Mouse (Mus musculus): ENCODE measurements around the gene Tmem11. TPM values are rescaled to one million over a fixed set of nuclear protein-coding genes. Genes with fewer than 3 reads are reported as not detected.
"Not testable (repeated sequence)": the region's sequence is repeated elsewhere in the genome, so short reads cannot be mapped to it uniquely, and the experiment has no call there.

Tmem11 gene
- polyA plus RNA-seq, 1 experiment from 2014 or later = 58.7 TPM

DNA sequence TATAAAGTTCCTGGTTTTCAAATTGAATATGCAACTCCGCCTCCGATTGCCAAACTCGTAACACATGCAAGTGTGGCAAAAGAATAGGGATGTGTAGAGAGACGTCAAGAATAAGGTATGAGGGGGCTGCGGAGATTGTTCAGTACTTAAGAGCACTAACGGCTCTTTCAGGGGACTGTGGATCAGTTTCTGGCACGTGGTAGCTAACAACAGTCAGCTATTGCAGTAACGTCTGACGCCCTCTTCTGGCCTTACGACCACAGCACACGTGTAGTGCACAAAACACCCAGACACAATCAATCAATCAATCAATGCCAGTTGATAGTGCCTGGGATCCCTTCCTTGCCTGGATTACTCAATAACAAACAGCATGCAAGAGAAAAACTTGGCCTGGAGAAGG lies 351 bp upstream of the Tmem11 start:
- H3K9me3 ChIP-seq (replicated peaks) = no peaks in the 10 kb centered on the region
- peak overlapping the region; percentile 89 for H3K4me3 ChIP-seq
- H3K9ac ChIP-seq = peak overlapping the region; percentile 70
- ATAC-seq = no peak
- no peaks in the 10 kb centered on the region for H3K27me3 ChIP-seq
- H3K27ac ChIP-seq = peak overlapping the region; percentile 86
- peaks cover 46% of the 10 kb centered on the region for H3K4me1 ChIP-seq
- WGBS = 2% methylated on average over 11 of the region's 11 CpGs
- no peaks in the 10 kb centered on the region; the same call in 1 of the 2 replicates for H3K36me3 ChIP-seq (ENCODE audit: poor library complexity, severe bottlenecking)
- peak overlapping the region; percentile 68 for H3K4me2 ChIP-seq

DNA sequence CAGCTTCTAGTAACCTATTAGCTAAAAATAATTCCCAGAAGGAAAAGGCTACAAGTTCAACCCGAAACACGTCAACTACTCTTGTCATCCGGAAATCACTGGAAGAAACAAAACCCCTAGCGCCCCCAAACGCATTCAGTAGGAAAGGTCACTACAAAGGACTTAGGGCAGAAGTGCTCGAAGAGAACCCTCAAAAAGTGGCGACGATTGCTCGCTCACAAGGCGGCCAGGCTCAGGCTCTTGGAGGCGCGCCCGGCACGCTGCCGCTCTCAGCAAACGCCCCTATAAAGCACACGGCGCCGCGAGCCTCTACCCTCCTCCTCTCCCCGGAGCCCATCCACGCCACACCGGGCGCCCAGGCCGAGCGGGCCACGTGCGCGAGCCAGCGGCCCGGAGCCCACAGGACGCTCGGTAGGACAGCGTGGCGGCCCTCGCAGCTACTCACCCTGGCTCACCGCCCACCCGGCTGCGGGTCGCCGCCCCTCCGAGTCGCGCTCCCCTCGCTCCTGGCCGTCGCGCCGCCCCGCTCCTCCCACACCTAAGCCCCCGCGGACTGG lies 938 bp downstream of the Tmem11 start:
- Histone ChIP-seq H3K4me1 (peaks cover 51% of the 10 kb centered on the region), H3K9ac (peak overlapping the region; percentile 86), H3K27ac (peak overlapping the region; percentile 80), H3K4me3 (peak overlapping the region; percentile 89), H3K4me2 (peak overlapping the region; percentile 68), H3K9me3 (replicated peaks) (no peaks in the 10 kb centered on the region), H3K36me3 (ENCODE audit: poor library complexity, severe bottlenecking) (no peaks in the 10 kb centered on the region; the same call in 1 of the 2 replicates), H3K27me3 (no peaks in the 10 kb centered on the region)
- under 1% methylated on average over 45 of the region's 52 CpGs for WGBS
- peak; percentile 76 for ATAC-seq

DNA sequence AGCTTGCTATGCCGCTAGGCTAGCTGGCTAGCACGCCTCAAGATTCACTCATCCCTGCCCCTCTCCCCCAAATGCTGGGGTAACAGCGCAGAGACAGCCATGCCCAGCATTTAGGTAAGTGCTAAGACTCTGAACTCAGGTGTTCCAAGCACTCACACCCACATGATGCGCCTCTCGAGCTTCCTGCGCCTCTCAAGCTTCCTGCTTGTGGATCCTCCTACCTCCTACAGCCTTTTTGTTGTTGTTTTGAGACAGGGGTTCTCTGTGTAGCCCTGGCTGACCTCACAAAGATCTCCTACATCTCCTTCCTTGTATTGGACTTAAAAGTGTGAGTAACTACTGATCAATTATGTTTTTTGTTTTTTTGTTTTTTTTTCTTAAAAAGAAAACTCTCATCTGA lies 6.0 kb downstream of the Tmem11 start:
- Histone ChIP-seq H3K27me3 (no peaks in the 10 kb centered on the region), H3K9me3 (replicated peaks) (no peaks in the 10 kb centered on the region), H3K4me1 (peaks cover 38% of the 10 kb centered on the region), H3K4me2 (no peak overlapping the region), H3K36me3 (ENCODE audit: poor library complexity, severe bottlenecking) (peaks cover 12% of the 10 kb centered on the region; the same call in 1 of the 2 replicates), H3K27ac (no peak overlapping the region), H3K9ac (no peak overlapping the region), H3K4me3 (no peak overlapping the region)
- 88% methylated on average over 6 of the region's 6 CpGs for WGBS
- no peak for ATAC-seq

DNA sequence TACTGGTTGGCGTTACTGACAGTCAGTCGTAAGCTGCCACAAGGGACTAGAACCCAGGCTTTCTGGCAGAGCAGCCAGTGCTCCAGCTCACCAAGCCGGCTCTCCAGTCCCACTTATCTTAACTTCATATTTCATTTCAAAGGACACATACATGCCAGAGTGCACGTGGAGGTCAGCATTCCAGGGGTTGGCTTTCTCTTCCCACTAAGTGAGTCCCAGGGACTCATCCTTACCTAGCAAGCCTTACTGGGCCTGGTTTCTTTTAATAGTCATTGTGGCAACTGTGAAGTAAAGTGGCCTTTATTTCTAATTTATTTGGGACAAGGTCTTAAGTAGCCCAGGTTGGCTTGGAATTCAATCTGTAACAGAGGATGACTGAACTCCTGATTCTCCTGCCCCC lies 7.7 kb downstream of the Tmem11 start:
- no peaks in the 10 kb centered on the region for H3K27me3 ChIP-seq
- no peak overlapping the region for H3K9ac ChIP-seq
- H3K4me2 ChIP-seq = no peak overlapping the region
- 89% methylated on average over 4 of the region's 4 CpGs for WGBS
- H3K4me1 ChIP-seq = peaks cover 23% of the 10 kb centered on the region
- ATAC-seq = no peak
- H3K4me3 ChIP-seq = no peak overlapping the region
- H3K27ac ChIP-seq = no peak overlapping the region
- no peaks in the 10 kb centered on the region for H3K9me3 ChIP-seq (replicated peaks)
- H3K36me3 ChIP-seq (ENCODE audit: poor library complexity, severe bottlenecking) = peaks cover 16% of the 10 kb centered on the region; the same call in 1 of the 2 replicates

DNA sequence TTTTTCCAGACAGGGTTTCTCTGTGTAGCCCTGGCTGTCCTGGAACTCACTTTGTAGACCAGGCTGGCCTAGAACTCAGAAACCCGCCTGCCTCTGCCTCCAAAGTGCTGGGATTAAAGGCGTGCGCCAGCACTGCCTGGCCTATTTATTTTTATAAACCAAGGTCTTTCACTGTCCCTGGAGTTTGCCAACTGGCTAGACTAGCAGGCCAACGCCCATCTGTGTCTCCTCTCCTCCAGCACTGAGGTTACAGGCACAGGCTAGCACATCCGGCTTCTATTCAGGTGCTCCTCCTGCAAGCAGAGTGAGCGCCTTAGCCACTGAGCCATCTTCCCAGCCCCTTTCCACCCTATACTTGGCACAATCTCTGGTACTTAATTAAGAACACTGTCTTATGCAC lies 9.6 kb downstream of the Tmem11 start:
- H3K4me3 ChIP-seq; H3K27ac ChIP-seq; H3K9me3 ChIP-seq (replicated peaks); ATAC-seq; H3K4me2 ChIP-seq; H3K27me3 ChIP-seq; H3K9ac ChIP-seq; H3K4me1 ChIP-seq: not testable (repeated sequence)
- 96% methylated on average over 6 of the region's 6 CpGs for WGBS
- H3K36me3 ChIP-seq (ENCODE audit: poor library complexity, severe bottlenecking) = peaks cover 25% of the 10 kb centered on the region

DNA sequence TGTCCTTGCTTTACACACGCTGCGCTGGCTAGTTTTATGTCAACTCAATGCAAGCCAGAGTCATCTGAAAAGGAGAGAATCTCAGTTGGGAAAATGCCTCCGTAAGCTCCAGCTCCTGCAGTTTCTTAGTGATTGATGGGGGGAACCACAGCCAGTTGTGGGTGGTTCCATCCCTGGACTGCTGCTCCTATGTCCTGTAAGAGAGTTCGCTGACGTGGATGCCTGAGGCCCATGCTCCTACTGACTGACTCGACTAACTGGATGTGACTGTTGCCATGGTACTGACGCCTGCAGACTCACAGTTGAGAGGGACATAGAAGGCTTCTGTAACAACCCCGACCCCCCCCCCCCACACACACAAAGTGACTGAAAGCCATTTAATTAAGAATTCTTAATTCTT lies 11.2 kb downstream of the Tmem11 start:
- Histone ChIP-seq H3K9me3 (replicated peaks) (no peaks in the 10 kb centered on the region), H3K27me3 (no peaks in the 10 kb centered on the region), H3K9ac (no peak overlapping the region), H3K4me1 (no peaks in the 10 kb centered on the region), H3K4me2 (no peak overlapping the region), H3K4me3 (no peak overlapping the region), H3K27ac (no peak overlapping the region), H3K36me3 (ENCODE audit: poor library complexity, severe bottlenecking) (peaks cover 39% of the 10 kb centered on the region)
- ATAC-seq = no peak
- whole genome bisulfite sequencing = 74% methylated on average over 8 of the region's 8 CpGs

DNA sequence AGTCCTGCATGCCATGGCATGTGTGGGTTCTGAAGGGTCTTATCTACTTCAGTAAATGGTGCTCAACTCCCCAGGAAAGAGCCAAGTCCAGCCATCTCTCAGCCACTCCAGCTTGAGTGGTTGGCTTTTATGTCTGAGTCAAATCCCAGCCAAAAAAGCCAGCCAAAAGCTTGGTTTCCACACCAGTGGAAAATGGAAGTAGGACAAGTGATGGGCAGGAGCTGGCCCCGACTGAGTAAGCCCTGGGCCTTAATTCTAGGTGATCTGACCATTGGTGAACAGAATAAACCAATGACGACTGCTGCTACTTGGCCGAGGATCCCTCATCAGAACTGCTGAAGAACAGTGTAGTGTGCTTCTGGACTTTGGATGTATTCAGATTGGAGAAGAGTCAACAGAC lies 11.6 kb downstream of the Tmem11 start:
- 89% methylated on average over 3 of the region's 3 CpGs for WGBS
- no peak overlapping the region for H3K4me3 ChIP-seq
- no peaks in the 10 kb centered on the region for H3K9me3 ChIP-seq (replicated peaks)
- H3K27ac ChIP-seq = no peak overlapping the region
- H3K27me3 ChIP-seq = no peaks in the 10 kb centered on the region
- no peak for ATAC-seq
- no peak overlapping the region for H3K4me2 ChIP-seq
- H3K36me3 ChIP-seq (ENCODE audit: poor library complexity, severe bottlenecking) = peaks cover 39% of the 10 kb centered on the region
- no peaks in the 10 kb centered on the region for H3K4me1 ChIP-seq
- H3K9ac ChIP-seq = no peak overlapping the region

DNA sequence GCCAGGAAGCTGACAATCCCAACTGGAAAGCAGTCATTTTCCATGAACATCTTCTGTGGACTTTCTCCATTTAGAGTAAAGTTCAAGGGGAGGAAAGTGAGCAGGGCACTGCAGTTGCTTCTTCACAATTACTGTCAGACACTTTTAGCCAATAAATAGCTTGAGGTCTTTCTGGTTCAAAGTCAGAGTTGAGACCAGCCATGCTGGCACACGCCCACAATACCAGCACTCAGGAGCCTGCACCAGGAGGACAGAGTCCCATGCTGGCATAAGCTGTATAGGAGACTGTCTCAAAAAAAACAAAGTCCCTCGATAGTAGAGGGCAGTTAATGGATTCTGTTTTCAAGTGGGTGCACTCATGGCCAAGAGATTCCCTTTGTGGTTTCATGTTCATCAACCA lies 13.1 kb downstream of the Tmem11 start:
- WGBS = 60% methylated on average over 2 of the region's 2 CpGs
- Histone ChIP-seq H3K9ac (no peak overlapping the region), H3K27me3 (no peaks in the 10 kb centered on the region), H3K27ac (no peak overlapping the region), H3K4me1 (no peaks in the 10 kb centered on the region), H3K4me3 (no peak overlapping the region), H3K36me3 (ENCODE audit: poor library complexity, severe bottlenecking) (peaks cover 52% of the 10 kb centered on the region), H3K9me3 (replicated peaks) (no peaks in the 10 kb centered on the region), H3K4me2 (no peak overlapping the region)
- no peak for ATAC-seq

DNA sequence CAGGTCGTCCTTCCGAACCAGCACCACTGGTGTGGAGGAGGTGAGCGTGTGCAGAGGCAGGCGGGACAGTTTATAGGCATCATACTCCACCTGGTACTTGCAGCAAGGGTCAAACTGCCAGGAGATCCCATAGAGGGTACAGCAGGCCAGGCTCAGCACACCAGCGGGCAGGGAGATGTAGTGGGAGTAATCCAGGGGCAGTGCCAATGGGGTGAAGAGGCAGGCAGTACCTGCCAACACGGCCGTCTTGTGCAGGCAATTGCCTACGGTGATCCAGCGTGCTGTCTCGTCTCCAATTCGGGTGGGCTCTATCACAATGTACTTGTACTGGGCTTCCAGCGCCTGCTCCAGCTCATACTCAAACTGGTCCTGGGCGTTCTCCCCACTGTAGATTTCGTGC lies 14.2 kb downstream of the Tmem11 start:
- 88% methylated on average over 14 of the region's 14 CpGs for WGBS
- H3K4me2 ChIP-seq = no peak overlapping the region
- H3K9me3 ChIP-seq (replicated peaks) = no peaks in the 10 kb centered on the region
- no peak for ATAC-seq
- no peak overlapping the region for H3K9ac ChIP-seq
- H3K27ac ChIP-seq = no peak overlapping the region
- H3K4me3 ChIP-seq = no peak overlapping the region
- no peaks in the 10 kb centered on the region for H3K27me3 ChIP-seq
- peaks cover 52% of the 10 kb centered on the region for H3K36me3 ChIP-seq (ENCODE audit: poor library complexity, severe bottlenecking)
- H3K4me1 ChIP-seq = no peaks in the 10 kb centered on the region

DNA sequence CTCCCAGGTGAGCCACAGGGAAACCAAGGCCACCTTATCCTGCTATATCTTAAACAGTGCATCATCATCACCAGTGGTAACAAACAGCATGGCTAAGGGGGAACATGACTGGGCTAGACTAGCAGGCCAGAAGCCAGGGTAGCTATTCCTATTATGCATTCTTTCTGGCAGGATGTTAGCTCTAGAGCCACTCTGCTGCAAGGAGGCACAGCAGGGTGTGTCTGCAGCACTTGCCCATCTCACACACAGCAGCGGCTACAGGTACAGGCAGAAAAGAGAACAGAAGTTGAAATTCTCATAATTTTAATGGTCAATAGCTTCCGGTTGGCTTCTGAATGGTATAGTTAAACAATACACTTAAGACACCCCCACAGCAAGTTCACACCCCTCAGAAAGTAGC lies 14.9 kb downstream of the Tmem11 start:
- no peak overlapping the region for H3K27ac ChIP-seq
- H3K36me3 ChIP-seq (ENCODE audit: poor library complexity, severe bottlenecking) = peaks cover 56% of the 10 kb centered on the region
- no peaks in the 10 kb centered on the region for H3K9me3 ChIP-seq (replicated peaks)
- no peak overlapping the region for H3K4me3 ChIP-seq
- ATAC-seq = no peak
- no peak overlapping the region; the same call in 1 of the 2 replicates for H3K9ac ChIP-seq
- 89% methylated on average over 2 of the region's 2 CpGs for WGBS
- H3K27me3 ChIP-seq = no peaks in the 10 kb centered on the region
- no peaks in the 10 kb centered on the region for H3K4me1 ChIP-seq
- no peak overlapping the region for H3K4me2 ChIP-seq

DNA sequence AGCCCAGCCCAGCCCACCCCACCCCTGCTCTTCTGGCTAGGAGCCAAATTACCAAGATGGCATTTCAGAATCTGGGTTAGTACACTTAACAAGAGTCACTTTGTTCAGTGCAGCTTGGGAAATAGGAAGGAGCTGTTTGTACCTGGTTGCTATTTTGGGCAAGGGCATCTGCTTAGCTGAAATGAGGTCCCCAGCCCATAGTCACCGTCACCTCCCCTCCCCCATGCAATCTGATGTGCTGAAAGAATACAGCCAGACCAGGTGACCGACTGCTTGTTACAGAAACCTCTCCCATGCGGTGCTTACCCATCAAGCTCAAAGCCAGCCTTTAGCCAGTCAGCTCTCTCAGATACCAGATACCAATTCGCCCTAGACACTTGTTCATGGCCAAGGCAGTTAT lies 15.9 kb downstream of the Tmem11 start:
- H3K4me2 ChIP-seq = no peak overlapping the region
- H3K27me3 ChIP-seq = no peaks in the 10 kb centered on the region
- H3K36me3 ChIP-seq (ENCODE audit: poor library complexity, severe bottlenecking) = peaks cover 65% of the 10 kb centered on the region
- 79% methylated on average over 4 of the region's 4 CpGs for WGBS
- H3K9ac ChIP-seq = no peak overlapping the region
- no peak overlapping the region for H3K27ac ChIP-seq
- no peak for ATAC-seq
- H3K9me3 ChIP-seq (replicated peaks) = no peaks in the 10 kb centered on the region
- H3K4me3 ChIP-seq = no peak overlapping the region
- H3K4me1 ChIP-seq = no peaks in the 10 kb centered on the region

DNA sequence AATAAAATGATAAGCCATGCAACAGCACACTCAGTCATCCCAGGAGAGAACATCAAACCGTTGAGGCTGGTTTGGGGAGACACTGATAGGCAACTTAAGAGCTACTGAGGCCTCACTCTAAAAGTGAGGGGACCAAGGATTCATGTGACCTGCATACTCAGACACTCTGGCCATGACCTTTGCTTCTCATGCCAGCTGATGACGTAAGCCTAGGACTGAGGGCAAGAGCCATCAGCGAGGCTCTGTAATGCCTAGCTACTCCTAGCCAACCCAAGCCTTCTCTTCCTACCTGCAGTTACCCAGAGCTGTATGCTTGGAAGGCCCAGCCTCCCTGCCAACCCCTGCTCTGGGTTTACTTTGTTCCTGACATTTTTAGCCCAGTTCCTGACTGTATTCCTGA lies 17.1 kb downstream of the Tmem11 start:
- no peak overlapping the region for H3K4me2 ChIP-seq
- WGBS = 95% methylated on average over 3 of the region's 3 CpGs
- peaks cover 73% of the 10 kb centered on the region for H3K36me3 ChIP-seq (ENCODE audit: poor library complexity, severe bottlenecking)
- no peak overlapping the region for H3K9ac ChIP-seq
- H3K27me3 ChIP-seq = no peaks in the 10 kb centered on the region
- no peak overlapping the region for H3K27ac ChIP-seq
- H3K4me1 ChIP-seq = no peaks in the 10 kb centered on the region
- no peak overlapping the region for H3K4me3 ChIP-seq
- no peak for ATAC-seq
- no peaks in the 10 kb centered on the region for H3K9me3 ChIP-seq (replicated peaks)

DNA sequence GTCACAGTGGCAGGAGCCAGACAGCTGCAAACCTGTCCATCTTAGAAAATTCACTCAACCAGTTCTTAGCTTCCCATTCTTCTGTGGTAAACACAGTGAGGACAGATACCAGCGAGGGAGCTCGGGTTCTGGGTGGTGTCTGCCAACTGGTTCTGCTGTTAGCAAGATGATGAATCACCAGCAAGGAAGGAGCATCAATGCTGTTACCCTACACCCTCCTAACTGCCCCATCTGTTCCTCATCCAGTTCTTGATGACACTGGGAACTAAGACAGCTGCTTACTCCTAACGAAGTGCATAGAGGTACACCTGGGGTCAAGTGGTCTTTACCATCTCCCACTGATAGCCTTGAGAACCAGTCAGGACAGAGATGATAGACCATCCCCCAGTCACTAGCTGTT lies 22.5 kb downstream of the Tmem11 start:
- WGBS = 82% methylated on average over 3 of the region's 3 CpGs
- H3K27ac ChIP-seq = no peak overlapping the region
- H3K4me1 ChIP-seq = no peaks in the 10 kb centered on the region
- H3K9me3 ChIP-seq (replicated peaks) = no peaks in the 10 kb centered on the region
- no peak for ATAC-seq
- H3K9ac ChIP-seq = no peak overlapping the region; the same call in 1 of the 2 replicates
- no peak overlapping the region for H3K4me2 ChIP-seq
- no peaks in the 10 kb centered on the region for H3K27me3 ChIP-seq
- no peak overlapping the region for H3K4me3 ChIP-seq
- H3K36me3 ChIP-seq (ENCODE audit: poor library complexity, severe bottlenecking) = peaks cover 82% of the 10 kb centered on the region
